Mouse (Mus musculus): ENCODE data around the gene Rtf2.

Rtf2 gene

GRCm38 (mm10) chr2:172439843-172440639 is at the start of gene Rtf2:
Gene Rtf2, plus strand, starts transcription at chr2:172440556.
- DNase-seq (ENCODE audit: low read depth): peak; percentile 99

GRCm38 (mm10) chr2:172392041-172392521 is 48.3 kb upstream of the Rtf2 start:
- DNase-seq (ENCODE audit: low read depth): no peak

DNA sequence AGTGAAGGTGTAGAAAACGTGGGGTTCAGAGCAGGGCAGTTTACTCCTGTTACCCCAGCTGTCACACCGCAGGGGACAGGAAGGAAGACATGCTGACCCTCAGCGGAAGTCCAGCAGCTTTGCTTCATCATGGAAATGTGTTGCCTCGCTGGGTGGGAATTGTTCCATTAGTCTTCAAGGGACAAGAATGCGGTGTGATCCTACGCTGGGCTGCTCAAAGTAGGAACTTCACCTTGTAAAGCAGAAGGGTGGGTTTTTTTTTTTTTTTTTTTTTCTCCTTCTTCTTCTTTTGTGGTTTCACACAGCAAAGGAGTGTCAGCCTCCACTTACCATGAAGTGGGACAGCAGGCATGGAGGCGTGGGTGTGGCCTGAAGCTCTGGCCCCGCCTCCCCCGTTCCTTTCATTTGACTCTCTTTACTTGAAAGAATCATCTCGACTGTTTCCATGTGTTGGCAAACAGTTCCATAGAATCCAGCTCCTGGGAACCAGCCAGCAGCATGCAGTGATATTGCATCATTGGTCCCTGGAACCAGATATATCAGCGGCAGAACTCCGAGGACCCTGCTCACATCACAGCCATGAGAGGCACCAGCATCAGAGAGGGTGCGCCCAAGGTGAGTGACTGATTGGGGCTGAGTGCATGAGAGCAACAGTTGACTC is 46.8 kb upstream of the Rtf2 start, which contains the start of gene Cass4:
TSS of gene Cass4 (plus strand) at position 404 of the 661 bp plus-strand sequence.
- DNase-seq (ENCODE audit: low read depth): peak; percentile 53

DNA sequence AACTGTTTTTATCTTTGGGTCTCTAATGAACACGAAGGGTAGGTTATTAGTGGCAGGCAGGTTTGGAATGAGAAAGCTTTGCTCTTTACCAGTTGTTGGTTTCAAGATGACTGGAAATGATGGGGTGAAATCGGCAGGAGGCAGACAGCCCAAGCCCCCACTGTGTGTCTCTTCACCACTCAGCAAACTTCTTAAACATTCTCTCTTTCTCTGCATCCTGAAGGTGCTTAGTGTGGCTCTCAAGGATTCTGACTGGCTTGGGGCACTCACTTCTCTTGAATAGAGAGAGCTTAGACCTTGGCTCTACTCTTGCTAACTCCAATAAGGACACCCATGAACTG is 46.3 kb upstream of the Rtf2 start:
- no peak for DNase-seq (ENCODE audit: low read depth)

- DNase-seq (ENCODE audit: low read depth): no peak
Measured at GRCm38 (mm10) chr2:172394671-172395070, 45.7 kb upstream of the Rtf2 start.

DNA sequence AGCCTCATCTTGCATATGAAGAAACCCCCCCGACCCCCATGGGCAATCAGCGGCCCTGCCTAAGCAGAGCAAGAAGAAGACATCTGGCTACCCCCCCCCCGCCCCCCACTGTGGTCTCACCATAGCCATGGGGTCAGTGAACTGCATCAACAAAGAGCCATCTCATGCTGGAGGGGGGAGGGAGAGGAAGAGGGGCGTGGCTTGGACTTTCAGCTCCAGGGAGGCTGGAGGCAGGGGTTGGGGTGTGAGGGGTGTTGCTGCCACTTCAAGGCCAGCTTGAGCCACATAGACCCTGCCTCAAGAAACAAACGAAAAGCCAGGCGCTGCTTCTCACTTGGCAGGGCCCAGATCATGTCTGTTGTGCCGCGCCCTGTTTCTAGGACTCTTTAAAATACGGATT is 44.4 kb upstream of the Rtf2 start:
- no peak for DNase-seq (ENCODE audit: low read depth)

- no peak for DNase-seq (ENCODE audit: low read depth)
Measured at GRCm38 (mm10) chr2:172399901-172400300, 40.5 kb upstream of the Rtf2 start.

GRCm38 (mm10) chr2:172401116-172401825 is 39.1 kb upstream of the Rtf2 start:
- peak; percentile 96 for DNase-seq (ENCODE audit: low read depth)

- no peak for DNase-seq (ENCODE audit: low read depth)
Measured at GRCm38 (mm10) chr2:172404239-172404638, 36.1 kb upstream of the Rtf2 start.

DNA sequence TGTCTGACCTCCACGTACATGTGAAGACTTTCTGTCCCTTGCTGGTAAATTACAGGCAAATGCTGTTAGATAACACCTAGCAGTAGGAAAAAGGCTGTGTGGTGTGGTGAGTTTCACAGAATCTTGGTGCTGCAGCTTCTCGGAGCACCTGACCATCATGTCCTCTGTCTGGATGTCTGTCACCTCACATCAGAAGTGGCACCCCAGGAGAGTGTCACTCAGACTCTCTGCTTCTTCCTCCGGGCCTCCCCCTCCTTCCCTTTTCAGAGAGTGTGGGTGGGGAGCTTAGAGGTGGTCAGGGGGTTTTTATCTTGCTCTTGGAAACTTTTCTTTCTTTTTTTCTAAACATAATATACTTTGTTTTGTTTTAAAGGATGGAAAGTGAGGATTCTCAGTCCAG is 35.3 kb upstream of the Rtf2 start:
- no peak for DNase-seq (ENCODE audit: low read depth)

- DNase-seq (ENCODE audit: low read depth): no peak
Measured at GRCm38 (mm10) chr2:172406173-172406572, 34.2 kb upstream of the Rtf2 start.

- DNase-seq (ENCODE audit: low read depth): no peak
Measured at GRCm38 (mm10) chr2:172407499-172407898, 32.9 kb upstream of the Rtf2 start.

DNA sequence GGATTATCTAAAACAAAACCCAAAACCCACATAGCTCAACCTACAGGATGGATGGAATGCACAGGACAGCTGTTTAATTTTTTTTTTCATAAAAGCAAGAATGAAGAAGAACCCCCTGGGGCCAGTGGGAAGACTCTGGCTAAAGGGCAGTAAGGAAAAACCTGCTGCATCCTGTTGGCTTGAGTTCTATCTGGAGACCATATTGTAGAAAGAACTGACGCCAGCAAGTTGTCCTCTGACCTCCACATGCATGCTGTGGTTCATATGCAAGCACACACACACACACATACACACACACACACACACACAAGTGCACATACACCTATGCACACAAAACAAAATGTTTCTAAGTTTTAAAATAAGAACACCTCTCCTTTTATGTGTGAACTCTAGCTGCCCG is 29.7 kb upstream of the Rtf2 start:
- DNase-seq (ENCODE audit: low read depth): no peak

DNA sequence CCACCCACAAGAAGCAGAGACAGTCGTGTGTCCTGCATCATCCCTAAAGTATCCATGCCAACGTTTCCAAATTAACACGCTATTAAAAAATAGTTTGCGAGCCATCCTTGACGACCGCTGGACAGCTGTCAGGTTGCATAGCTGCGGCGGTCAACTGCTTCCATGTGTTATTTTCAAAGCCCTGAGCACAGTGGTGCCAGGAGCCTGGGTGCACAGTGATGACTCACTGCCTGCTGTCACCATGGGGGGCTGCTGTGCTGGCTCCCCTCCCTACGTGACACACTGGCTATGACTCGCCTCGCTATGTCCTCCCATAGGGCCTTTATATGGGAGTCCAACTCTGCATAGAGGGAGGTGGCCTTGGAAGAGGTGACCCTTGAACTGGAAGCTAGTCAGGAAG is 29.3 kb upstream of the Rtf2 start:
- DNase-seq (ENCODE audit: low read depth): peak; percentile 48

DNA sequence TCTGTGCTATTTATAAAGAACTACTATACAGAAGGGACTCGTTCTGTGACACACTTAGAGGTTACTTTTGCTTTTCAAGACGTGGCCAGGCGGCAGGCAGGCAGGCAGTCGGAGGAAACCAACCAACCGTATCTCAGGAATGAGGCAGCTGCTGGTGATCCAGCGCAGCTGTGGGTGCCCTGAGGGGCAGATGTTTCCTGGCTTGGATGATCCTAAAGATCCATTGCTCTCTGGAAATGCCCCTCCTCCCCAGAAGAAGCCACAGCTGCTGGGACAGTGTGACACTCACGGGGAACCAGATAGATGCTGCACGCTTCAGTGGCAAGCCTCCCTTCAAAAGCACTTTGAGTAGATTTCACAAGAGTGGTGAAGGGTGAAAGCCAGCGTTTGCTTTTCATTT is 27.9 kb upstream of the Rtf2 start:
- peak; percentile 42 for DNase-seq (ENCODE audit: low read depth)

DNA sequence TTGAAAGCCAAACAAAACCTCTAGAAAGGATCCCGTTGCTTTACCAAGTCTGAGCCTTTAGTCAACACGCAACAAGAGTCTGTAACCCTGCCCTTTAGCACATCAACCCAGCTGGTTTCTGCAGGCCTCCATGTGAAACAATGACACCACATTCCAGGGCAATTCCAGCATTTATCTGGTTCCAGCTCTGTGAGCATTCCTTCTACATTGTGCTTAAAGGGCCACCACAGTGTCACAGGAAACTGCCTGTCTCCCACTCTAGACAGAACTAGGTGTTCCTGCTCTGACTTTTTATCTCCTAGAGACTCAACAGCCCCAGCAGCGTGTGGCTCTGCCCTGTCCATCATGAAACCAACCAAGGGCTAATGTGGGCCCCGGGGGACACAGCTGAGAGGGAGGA is 27.1 kb upstream of the Rtf2 start:
- no peak for DNase-seq (ENCODE audit: low read depth)

DNA sequence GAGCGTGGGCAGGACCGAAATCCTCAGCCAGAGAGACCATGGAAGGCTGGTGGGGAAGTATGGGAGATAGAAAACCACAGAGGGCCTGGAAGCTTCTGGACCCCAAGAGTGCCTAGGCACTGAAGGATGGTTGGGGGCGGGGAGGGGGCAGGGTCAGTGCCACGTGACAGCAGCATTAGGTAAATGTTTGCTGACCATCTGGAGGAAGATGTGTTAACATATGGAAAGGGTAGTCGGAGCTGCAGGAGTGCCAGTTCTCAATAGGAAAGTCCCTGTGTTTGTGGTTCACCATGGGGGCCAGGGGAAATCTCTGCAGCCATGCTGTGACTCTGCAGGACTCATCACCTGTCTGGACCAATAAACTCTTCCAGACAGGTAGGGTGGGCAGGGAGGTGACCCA is 26.5 kb upstream of the Rtf2 start:
- DNase-seq (ENCODE audit: low read depth): no peak

DNA sequence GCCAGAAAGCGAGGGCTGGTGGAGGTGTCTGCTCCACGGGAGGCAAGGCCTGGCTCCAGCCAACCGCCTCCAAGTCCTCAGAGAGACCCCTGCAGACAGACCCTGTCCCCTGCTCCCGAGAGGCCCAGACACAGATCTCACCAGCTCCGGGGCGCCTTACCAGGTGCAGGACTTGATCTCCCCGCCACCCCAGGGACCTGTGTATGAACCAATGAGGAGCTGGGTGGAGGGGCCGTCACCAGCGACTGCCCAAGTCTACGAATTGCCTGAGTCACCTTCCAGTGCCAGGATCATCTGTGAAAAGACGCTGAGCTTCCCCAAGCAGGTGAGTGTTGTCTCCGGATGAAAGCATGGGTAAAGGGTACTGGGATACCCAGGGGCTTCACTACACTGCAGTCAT is 24.1 kb upstream of the Rtf2 start:
- no peak for DNase-seq (ENCODE audit: low read depth)

- no peak for DNase-seq (ENCODE audit: low read depth)
Measured at GRCm38 (mm10) chr2:172416876-172417275, 23.5 kb upstream of the Rtf2 start.

DNA sequence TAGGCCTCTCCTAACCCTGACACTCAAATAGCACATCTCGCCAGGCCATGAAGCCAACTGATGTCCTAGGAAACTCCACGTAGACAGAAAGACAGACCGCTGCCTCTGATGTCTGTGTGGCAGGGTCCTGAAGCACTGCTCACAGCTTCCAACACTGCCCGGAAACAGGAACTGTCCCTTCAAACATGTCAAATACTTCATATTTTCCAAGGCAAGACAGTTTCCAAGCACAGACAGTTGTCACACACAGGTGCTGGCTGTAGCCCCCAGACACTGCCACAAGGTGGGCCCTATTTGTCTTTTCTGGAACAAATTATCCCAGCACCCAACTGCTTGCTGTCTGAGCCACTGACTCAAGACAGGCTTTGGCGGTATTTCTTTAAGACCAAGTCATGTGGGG is 22.1 kb upstream of the Rtf2 start:
- DNase-seq (ENCODE audit: low read depth): no peak

DNA sequence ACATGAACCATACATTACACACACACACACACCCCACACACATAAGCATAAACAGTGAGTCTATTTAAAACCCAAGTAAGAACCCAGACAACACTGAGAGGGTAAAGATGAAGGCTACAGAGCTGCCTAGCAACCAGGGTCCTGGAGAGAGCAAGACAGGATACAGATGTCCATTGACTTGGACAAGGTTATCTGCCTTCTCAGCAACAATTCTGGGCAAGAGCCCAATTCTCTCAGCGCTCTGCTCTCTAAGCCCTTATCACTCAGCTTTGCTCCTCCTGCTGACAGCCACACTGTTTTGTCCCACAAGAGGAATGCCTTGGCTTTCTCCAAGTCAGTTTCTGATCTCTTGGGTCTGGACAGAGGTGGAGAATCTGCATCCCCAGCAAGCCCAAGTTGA is 9.7 kb upstream of the Rtf2 start:
- DNase-seq (ENCODE audit: low read depth): peak; percentile 53

DNA sequence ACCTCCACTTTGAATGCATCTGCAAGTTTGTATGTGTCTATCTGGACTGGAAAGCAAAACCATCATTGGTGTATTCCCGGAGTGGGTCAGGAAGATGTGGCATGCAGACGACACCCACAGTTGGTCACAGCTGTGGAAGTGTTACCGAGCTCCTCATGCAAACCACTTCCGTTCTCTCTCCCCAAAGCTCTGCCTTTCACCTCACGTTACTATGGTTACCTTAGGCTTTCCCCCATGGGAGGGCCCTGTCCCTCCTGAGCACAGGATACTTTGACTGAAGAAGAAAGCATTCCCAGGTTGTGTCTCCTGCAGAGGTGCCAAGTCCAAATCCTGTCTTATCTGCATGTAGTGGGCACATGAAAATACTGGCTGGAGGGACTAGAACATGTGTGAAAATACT is 6.6 kb upstream of the Rtf2 start:
- peak; percentile 53 for DNase-seq (ENCODE audit: low read depth)

GRCm38 (mm10) chr2:172437371-172437952 is 2.9 kb upstream of the Rtf2 start:
- peak; percentile 73 for DNase-seq (ENCODE audit: low read depth)
